Mouse (Mus musculus): ENCODE results near the gene Lax1.
"Not testable (repeated sequence)": the region's sequence is repeated elsewhere in the genome, so short reads cannot be mapped to it uniquely, and the experiment has no call there.

DNA sequence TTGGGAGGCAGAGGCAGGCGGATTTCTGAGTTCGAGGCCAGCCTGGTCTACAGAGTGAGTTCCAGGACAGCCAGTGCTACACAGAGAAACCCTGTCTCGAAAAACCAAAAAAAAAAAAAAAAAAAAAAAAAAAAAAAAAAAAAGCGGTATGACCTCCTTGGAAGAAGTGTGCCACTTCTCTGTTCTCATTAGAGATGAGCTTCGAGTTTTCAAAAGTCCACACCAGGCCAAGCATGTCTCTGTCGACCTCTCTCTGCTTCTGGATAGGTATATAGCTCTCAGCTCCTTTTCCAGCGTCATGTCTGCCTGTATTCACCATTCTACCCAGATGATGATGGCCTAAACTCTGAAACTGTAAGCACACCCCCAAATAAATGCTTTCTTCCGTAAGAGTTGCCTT lies 24.2 kb downstream of the Lax1 start:
- TF ChIP-seq CTCF (IDR thresholded peaks at IDR 0.05; ENCODE audit: borderline replicate concordance, extremely low read depth, insufficient read depth, insufficient read length); POLR2A (IDR thresholded peaks at IDR 0.05; ENCODE audit: borderline replicate concordance, extremely low read depth, insufficient read depth, insufficient read length, poor library complexity, severe bottlenecking): not testable (repeated sequence)

Data from brain, embryonic 14.5 days (tissue).